ENCODE assay signal across 10 mouse cellular contexts in genomic region chr15:78325671-78326339, GRCm38 (mm10). TPM values are rescaled to one million over a fixed set of nuclear protein-coding genes. Genes with fewer than 3 reads are reported as not detected.
DNase-seq lines count a peak whose midpoint lies in the region; ATAC-seq and TF ChIP-seq lines count a peak whose summit lies in the region.
"Had no signal": no experiment of that assay in that cellular context is flagged by ENCODE, and none has a peak within 500 bp of the region (broad histone marks: within the 10 kb centered on the region; RNA-seq: fewer than 3 reads in every experiment).

TSS of gene Csf2rb (plus strand) at chr15:78325752.

- intact Hi-C loops in gastrocnemius, adult 2 months (cut with DNase I) = no loop called here
- intact Hi-C loops in gastrocnemius, postnatal 36 days (cut with DNase I) = no loop called here

- no peak for DNase-seq in gastrocnemius, adult 2 months
- no peak for DNase-seq in gastrocnemius, postnatal 36 days
- peak; percentile 40 to 50 for DNase-seq in B cell, adult 2 months
- DNase-seq in liver = peak; percentile 18
- no peak for DNase-seq in frontal cortex, postnatal 36 days (ENCODE audit: low spot score in 2 of 2)
- DNase-seq in cerebellum, adult 9-10 months = no peak
- no peak for DNase-seq in right cerebral cortex, adult 18-20 months
- DNase-seq: adrenal gland, adult 8-10 months had no signal

- ATAC-seq in megakaryocyte, adult 5-6 weeks (ENCODE audit: poor library complexity, severe bottlenecking) = peak; percentile 74

- no peak for TF ChIP-seq CTCF in gastrocnemius, adult 2 months (IDR thresholded peaks at IDR 0.05)

- H3K27ac ChIP-seq in gastrocnemius, adult 2 months = peak within 1 kb of the TSS; percentile 64
- H3K27ac ChIP-seq: embryonic facial prominence, embryonic 10.5 days had no signal

- H3K4me3 ChIP-seq in gastrocnemius, adult 2 months = peak within 1 kb of the TSS; percentile 57
- H3K4me3 ChIP-seq: embryonic facial prominence, embryonic 10.5 days had no signal

RNA-seq across cellular contexts. Expression of gene Csf2rb, which starts in this region (rescaled TPM):
- total RNA-seq in gastrocnemius, adult 2 months (2021) = 1 to 10 TPM in 1 of 2 experiments, under 1 TPM in 1; 0.86 to 1.0 TPM
- total RNA-seq in gastrocnemius, postnatal 36 days (2021) = 1 to 10 TPM in 1 of 2 experiments, under 1 TPM in 1; 0.69 to 1.2 TPM
- 149 and 170 TPM in 2 replicates for total RNA-seq in megakaryocyte, adult 5-6 weeks (2015)
- 140 and 184 TPM in 2 replicates for total RNA-seq in megakaryocyte, adult 5-6 weeks (2017)

Comparison
In these comparisons a context has a peak if more than half of its experiments do, and no peak if none do; other contexts are left out.
1. RNA of gene Csf2rb (total RNA-seq): 140 to 184 TPM in megakaryocyte, adult 5-6 weeks; 0.69 to 1.2 TPM in gastrocnemius, postnatal 36 days and 0.86 to 1.0 TPM in gastrocnemius, adult 2 months; every median in the first group is over 10 times any median in the second.
2. DNase-seq: peak in B cell, adult 2 months (2 of 2) and liver (single experiment); none in gastrocnemius, adult 2 months (single experiment), gastrocnemius, postnatal 36 days (0 of 2), frontal cortex, postnatal 36 days (0 of 2), cerebellum, adult 9-10 months (single experiment) and right cerebral cortex, adult 18-20 months (single experiment).